1 mouse cellular context compared by ENCODE assay signal in genomic region chr2:18100914-18101313, GRCm38 (mm10).
TF ChIP-seq lines count a peak whose summit lies in the region.

No protein-coding gene starts in this region.

TF ChIP-seq in MEL, 35 proteins besides CTCF, POLR2A, EP300 and RAD21 (continued from another document):
- no peak for TF ChIP-seq MAFK (IDR thresholded peaks at IDR 0.05; ENCODE audit: borderline replicate concordance, low read depth, low read length)
- peak; percentile 32 for TF ChIP-seq SMC3 (IDR thresholded peaks at IDR 0.05; ENCODE audit: low read depth, low read length)
- TF ChIP-seq HCFC1 (IDR thresholded peaks at IDR 0.05; ENCODE audit: low read depth, low read length) = no peak
- TF ChIP-seq USF1 (IDR thresholded peaks at IDR 0.05; ENCODE audit: low read depth, low read length) = peak; percentile 79
